Mouse (Mus musculus): Measurements from ENCODE around the gene Rad23b. TPM values are rescaled to one million over a fixed set of nuclear protein-coding genes. Genes with fewer than 3 reads are reported as not detected.

The Rad23b gene
- polyA plus RNA-seq, 1 experiment: 140 TPM

DNA sequence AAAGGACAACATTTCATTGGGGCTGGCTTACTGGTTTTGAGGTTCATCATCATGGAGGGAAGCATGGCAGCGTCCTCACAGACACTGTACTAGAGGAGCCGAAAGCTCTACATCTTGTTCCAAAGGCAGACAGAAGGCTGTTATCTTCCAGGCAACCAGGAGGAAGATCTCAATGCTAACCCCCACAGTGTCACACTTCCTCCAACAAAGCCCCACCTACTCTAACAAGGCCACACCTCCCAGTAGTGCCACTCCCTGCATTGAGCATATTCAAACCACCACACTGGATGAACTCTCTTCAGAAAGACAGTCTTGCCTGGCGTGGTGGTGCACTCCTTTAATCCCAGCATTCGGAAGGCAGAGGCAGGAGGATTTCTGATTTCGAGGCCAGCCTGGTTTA, 7.2 kb upstream of the Rad23b start:
- WGBS: 95% methylated on average over 5 of the region's 5 CpGs
- Histone ChIP-seq H3K4me3 (ENCODE audit: insufficient read depth, low read depth, low read length) (no peak overlapping the region), H3K27ac (ENCODE audit: insufficient read depth, low read depth, low read length) (no peak overlapping the region), H3K4me1 (ENCODE audit: control insufficient read depth, insufficient read depth, low read length) (no peaks in the 10 kb centered on the region), H3K36me3 (ENCODE audit: control insufficient read depth, insufficient read depth, low read length) (no peaks in the 10 kb centered on the region), H3K27me3 (replicated peaks; ENCODE audit: control insufficient read depth, insufficient read depth, low read length) (no peaks in the 10 kb centered on the region)
- TF ChIP-seq POLR2A (IDR thresholded peaks at IDR 0.05; ENCODE audit: low read depth, low read length) (no peak), CTCF (conservative IDR thresholded peaks at IDR 0.05; ENCODE audit: insufficient read depth, insufficient read length, low read depth, low read length) (no peak)
- no peak for DNase-seq

DNA sequence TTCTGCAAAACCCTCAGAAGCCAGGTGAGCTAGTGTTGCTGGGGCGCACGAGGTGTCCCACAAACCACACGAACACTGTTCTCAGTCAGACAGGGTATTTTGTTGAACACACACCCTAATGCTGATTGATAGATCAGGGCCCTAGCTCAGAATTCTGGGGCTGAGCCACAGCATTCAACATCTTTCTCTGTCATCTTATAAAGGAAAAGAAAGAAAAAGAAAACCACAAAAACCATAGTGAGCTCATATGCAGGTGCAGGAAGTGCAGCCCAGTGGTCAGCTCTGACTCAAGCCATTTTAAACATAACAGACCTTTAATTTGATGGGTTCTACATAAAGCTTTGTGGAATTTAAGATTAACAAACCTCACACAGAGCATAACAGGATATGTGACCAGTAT, 6.6 kb upstream of the Rad23b start:
- Histone ChIP-seq H3K4me3 (ENCODE audit: insufficient read depth, low read depth, low read length) (no peak overlapping the region), H3K27ac (ENCODE audit: insufficient read depth, low read depth, low read length) (no peak overlapping the region), H3K36me3 (ENCODE audit: control insufficient read depth, insufficient read depth, low read length) (no peaks in the 10 kb centered on the region), H3K4me1 (ENCODE audit: control insufficient read depth, insufficient read depth, low read length) (no peaks in the 10 kb centered on the region), H3K27me3 (replicated peaks; ENCODE audit: control insufficient read depth, insufficient read depth, low read length) (no peaks in the 10 kb centered on the region)
- no peak for DNase-seq
- no peak for TF ChIP-seq POLR2A (IDR thresholded peaks at IDR 0.05; ENCODE audit: low read depth, low read length)
- no peak for TF ChIP-seq CTCF (conservative IDR thresholded peaks at IDR 0.05; ENCODE audit: insufficient read depth, insufficient read length, low read depth, low read length)
- 93% methylated on average over 3 of the region's 3 CpGs for WGBS

DNA sequence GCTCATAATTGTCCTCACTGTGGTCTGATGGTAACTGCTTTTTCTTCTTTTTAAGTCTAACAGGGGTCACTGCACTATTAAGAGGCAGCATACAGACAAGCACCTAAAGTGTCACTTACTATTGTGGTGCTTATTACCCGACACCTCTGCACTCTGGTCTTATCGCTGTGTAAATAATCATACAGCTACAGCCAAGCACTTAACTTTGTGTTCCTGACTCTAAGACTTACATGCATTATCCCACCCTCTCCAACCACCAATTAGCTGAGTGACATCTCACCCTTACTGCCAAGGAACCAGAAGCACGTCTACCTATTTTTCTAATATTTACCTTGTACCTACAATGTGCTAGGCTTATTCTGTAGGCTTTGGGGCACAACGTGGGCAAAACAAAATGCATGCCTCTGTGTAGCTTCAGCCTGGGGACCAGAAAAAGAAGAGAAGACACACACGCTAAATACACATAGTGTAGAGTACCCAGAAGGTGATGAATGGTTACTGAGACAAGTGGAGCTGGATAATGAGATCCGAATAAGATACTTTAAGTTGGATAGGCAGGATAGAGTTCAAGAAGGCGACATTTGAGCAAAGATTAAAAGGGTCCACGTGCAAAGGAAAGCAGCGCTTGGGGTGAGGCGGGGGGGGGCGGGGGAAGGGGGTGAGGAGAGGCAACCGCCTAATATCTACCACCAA, 938 bp upstream of the Rad23b start:
- Histone ChIP-seq H3K27ac (ENCODE audit: insufficient read depth, low read depth, low read length) (no peak overlapping the region), H3K36me3 (ENCODE audit: control insufficient read depth, insufficient read depth, low read length) (no peaks in the 10 kb centered on the region), H3K27me3 (replicated peaks; ENCODE audit: control insufficient read depth, insufficient read depth, low read length) (no peaks in the 10 kb centered on the region), H3K4me1 (ENCODE audit: control insufficient read depth, insufficient read depth, low read length) (peaks cover 3% of the 10 kb centered on the region; the same call in 1 of the 2 replicates), H3K4me3 (ENCODE audit: insufficient read depth, low read depth, low read length) (peak overlapping the region; percentile 65)
- no peak for DNase-seq
- TF ChIP-seq POLR2A (IDR thresholded peaks at IDR 0.05; ENCODE audit: low read depth, low read length) (no peak), CTCF (conservative IDR thresholded peaks at IDR 0.05; ENCODE audit: insufficient read depth, insufficient read length, low read depth, low read length) (no peak)
- WGBS: 15% methylated on average over 12 of the region's 12 CpGs

DNA sequence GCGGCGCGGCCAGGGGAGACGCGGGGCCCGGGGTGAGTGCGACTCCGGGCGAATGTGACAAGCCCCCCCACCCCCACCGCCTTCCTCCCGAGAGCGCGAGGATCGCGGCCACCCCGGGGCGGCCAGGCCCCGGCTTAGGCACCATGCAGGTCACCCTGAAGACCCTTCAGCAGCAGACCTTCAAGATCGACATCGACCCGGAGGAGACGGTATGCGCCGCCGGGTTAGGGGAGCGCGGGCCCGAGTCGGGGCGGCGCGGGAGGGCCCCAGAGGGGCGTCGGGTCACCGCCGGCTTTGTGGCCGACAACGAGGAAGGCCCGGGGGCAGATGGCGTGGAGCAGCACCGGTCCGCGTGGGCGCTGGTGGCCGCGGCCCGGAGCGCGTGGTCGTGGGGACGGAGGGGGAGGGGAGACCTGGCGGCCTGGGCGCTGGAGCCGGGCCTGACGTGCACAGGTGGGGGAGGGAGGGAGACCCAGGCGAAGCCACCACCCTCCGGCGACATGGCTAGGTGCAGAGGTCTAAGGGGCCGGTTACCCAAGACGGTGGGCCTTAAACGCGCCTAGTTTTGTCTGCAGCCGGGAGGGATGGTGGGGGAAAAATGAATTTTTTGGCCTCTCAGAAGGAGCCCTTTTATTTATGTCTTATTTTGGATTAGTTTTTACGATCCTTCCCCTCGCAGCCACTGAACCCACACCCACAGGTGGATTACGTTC, 532 bp downstream of the Rad23b start:
- no peaks in the 10 kb centered on the region for H3K36me3 ChIP-seq (ENCODE audit: control insufficient read depth, insufficient read depth, low read length)
- no peaks in the 10 kb centered on the region for H3K27me3 ChIP-seq (replicated peaks; ENCODE audit: control insufficient read depth, insufficient read depth, low read length)
- H3K4me3 ChIP-seq (ENCODE audit: insufficient read depth, low read depth, low read length): peak overlapping the region; percentile 81
- peak; percentile 52 for DNase-seq
- WGBS: 1% methylated on average over 65 of the region's 66 CpGs
- TF ChIP-seq POLR2A (IDR thresholded peaks at IDR 0.05; ENCODE audit: low read depth, low read length) (no peak), CTCF (conservative IDR thresholded peaks at IDR 0.05; ENCODE audit: insufficient read depth, insufficient read length, low read depth, low read length) (no peak)
- H3K27ac ChIP-seq (ENCODE audit: insufficient read depth, low read depth, low read length): peak overlapping the region; percentile 78
- H3K4me1 ChIP-seq (ENCODE audit: control insufficient read depth, insufficient read depth, low read length): peaks cover 3% of the 10 kb centered on the region; the same call in 1 of the 2 replicates

DNA sequence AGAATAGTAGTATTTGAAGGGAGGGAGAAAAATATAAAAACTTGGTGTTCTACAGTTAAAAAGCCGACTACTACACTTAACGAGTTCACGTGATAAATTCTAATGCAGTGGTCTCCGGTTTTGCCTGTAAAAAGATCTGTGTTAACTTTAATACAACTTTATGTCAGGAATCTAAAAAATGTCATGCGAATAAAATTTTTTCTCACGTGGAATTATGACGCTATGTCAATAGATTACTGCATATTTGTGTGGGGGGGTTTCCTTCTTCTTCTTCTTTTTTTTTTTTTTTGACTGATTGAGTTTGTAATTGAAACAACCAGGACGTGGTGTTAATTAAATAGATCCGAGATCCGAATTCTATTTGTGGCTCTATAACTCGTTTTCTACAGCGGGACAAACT, 1.2 kb downstream of the Rad23b start:
- TF ChIP-seq CTCF (conservative IDR thresholded peaks at IDR 0.05; ENCODE audit: insufficient read depth, insufficient read length, low read depth, low read length) (no peak), POLR2A (IDR thresholded peaks at IDR 0.05; ENCODE audit: low read depth, low read length) (no peak)
- H3K27me3 ChIP-seq (replicated peaks; ENCODE audit: control insufficient read depth, insufficient read depth, low read length): no peaks in the 10 kb centered on the region
- no peak overlapping the region for H3K27ac ChIP-seq (ENCODE audit: insufficient read depth, low read depth, low read length)
- H3K4me3 ChIP-seq (ENCODE audit: insufficient read depth, low read depth, low read length): peak overlapping the region; percentile 81
- DNase-seq: no peak
- H3K36me3 ChIP-seq (ENCODE audit: control insufficient read depth, insufficient read depth, low read length): no peaks in the 10 kb centered on the region
- peaks cover 3% of the 10 kb centered on the region; the same call in 1 of the 2 replicates for H3K4me1 ChIP-seq (ENCODE audit: control insufficient read depth, insufficient read depth, low read length)
- WGBS: 4% methylated on average over 12 of the region's 12 CpGs

DNA sequence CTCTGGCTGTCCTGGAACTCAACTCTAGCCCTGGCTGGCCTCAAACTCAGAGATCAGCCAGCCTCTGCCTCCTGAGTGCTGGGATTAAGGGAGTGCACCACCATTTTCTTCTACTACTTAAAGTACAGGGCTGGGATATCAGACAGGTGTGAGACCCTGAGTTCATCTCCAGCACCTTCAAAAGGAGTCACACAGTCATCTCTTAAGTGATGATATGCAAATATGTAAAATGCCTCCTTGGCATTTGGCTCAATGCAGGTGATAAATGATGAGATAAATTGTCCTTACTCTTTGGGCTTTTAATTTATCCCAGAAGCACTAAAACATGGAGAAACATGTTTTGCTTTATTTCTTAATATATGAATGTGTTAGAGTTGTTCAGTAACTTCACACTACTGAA, 2.0 kb downstream of the Rad23b start:
- no peak overlapping the region for H3K4me3 ChIP-seq (ENCODE audit: insufficient read depth, low read depth, low read length)
- H3K27ac ChIP-seq (ENCODE audit: insufficient read depth, low read depth, low read length): no peak overlapping the region
- H3K4me1 ChIP-seq (ENCODE audit: control insufficient read depth, insufficient read depth, low read length): peaks cover 3% of the 10 kb centered on the region; the same call in 1 of the 2 replicates
- H3K36me3 ChIP-seq (ENCODE audit: control insufficient read depth, insufficient read depth, low read length): no peaks in the 10 kb centered on the region
- H3K27me3 ChIP-seq (replicated peaks; ENCODE audit: control insufficient read depth, insufficient read depth, low read length): no peaks in the 10 kb centered on the region
- DNase-seq: no peak
- TF ChIP-seq CTCF (conservative IDR thresholded peaks at IDR 0.05; ENCODE audit: insufficient read depth, insufficient read length, low read depth, low read length): no peak

DNA sequence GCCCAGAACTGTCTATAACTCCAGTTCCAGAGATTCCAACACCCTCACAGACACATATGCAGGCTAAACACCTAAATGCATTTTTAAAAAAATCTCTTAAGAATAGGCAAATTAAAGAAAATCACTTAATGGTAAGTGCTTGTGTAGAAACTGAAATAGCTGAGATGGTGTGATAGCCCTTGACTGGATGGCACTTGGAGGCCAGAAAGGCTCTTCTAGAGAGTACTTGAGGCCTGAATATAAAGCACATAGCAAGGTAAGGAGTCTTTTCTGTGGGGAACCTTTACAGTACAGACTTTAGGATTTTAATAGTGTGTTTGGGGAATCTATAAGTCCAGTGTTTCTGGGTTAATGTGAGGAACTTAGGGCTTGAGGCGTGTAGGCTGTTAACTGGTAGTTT, 4.2 kb downstream of the Rad23b start:
- Histone ChIP-seq H3K27me3 (replicated peaks; ENCODE audit: control insufficient read depth, insufficient read depth, low read length) (no peaks in the 10 kb centered on the region), H3K4me3 (ENCODE audit: insufficient read depth, low read depth, low read length) (no peak overlapping the region), H3K27ac (ENCODE audit: insufficient read depth, low read depth, low read length) (no peak overlapping the region), H3K4me1 (ENCODE audit: control insufficient read depth, insufficient read depth, low read length) (no peaks in the 10 kb centered on the region; the same call in 1 of the 2 replicates), H3K36me3 (ENCODE audit: control insufficient read depth, insufficient read depth, low read length) (no peaks in the 10 kb centered on the region)
- WGBS: 97% methylated on average over 1 of the region's 1 CpGs
- TF ChIP-seq POLR2A (IDR thresholded peaks at IDR 0.05; ENCODE audit: low read depth, low read length) (no peak), CTCF (conservative IDR thresholded peaks at IDR 0.05; ENCODE audit: insufficient read depth, insufficient read length, low read depth, low read length) (no peak)
- DNase-seq: no peak

Data from kidney, adult 2 months (tissue).